Mouse (Mus musculus) cerebellum, adult 2 months (tissue): ENCODE results near the gene Ccdc36.

Experiments
- CTCF ChIP-seq: fragments of 200-500 bp; IDR thresholded peaks from 2 replicates; pipeline ENCODE4 v1.5.1; 2011; ENCODE audit warnings: low read depth, mild to moderate bottlenecking, control low read depth, low read length, moderate library complexity, borderline replicate concordance; ENCODE audit not compliant: insufficient read depth
- POLR2A ChIP-seq: fragments of 200-500 bp; IDR thresholded peaks from 2 replicates; pipeline ENCODE4 v1.6.1; 2011; ENCODE audit warnings: low read length, control low read depth, borderline replicate concordance; ENCODE audit not compliant: insufficient read depth

DNA sequence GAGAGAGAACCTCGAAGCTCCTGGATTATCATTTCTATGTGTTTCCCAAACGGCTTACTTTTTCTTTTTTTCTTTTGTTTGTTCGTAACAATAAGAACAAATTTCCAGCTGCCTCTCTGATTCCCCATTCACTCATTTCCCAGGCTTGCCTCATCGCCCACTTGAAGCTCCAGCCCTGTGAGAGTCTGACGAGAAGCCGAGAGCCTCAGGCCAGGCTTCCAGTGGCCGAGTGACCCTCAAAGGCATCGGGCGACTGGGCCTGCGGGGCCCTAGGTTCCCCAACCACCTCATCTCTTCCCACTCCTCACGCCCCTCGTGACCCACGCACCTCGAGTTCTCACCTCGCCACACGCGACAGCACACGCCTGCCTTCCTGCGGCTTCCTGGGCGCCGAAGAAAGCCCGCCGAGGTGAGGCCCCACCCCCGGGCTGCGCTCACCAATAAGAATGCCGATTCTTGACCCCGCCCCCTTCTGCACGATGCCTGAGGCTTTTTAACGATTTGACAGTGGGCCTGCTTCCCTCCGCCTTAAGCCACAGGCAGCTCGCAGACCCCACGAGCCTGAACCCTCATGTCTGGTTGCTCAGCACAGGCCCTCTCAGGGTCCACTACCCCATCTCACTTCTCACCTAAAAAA is 3.3 kb upstream of the Ccdc36 start:
- TF ChIP-seq CTCF = no peak
- TF ChIP-seq POLR2A = no peak
